Mouse (Mus musculus): ENCODE results near the gene Papss2. TPM values are rescaled to one million over a fixed set of nuclear protein-coding genes. Genes with fewer than 3 reads are reported as not detected.

Gene Papss2
- polyA plus RNA-seq (2014; fragmentation: Nextera tagmentation; extraction: Ambion mirVana), result 1.9 and 2.9 TPM in 2 replicates

GRCm38 (mm10) chr19:32595506-32596286 is at the start of gene Papss2:
TSS of gene Papss2 (plus strand) at chr19:32595790.
- H3K27me3 ChIP-seq (ENCODE audit: control insufficient read depth, insufficient read depth, low read length), result peaks cover 19% of the 10 kb centered on the region

GRCm38 (mm10) chr19:32547396-32547795 is 48.2 kb upstream of the Papss2 start:
- Histone ChIP-seq H3K4me3 (ENCODE audit: low read depth, low read length) (no peak overlapping the region), H3K9ac (ENCODE audit: low read length) (no peak overlapping the region), H3K27ac (ENCODE audit: low read depth, low read length) (no peak overlapping the region), H3K4me1 (replicated peaks; ENCODE audit: control insufficient read depth, insufficient read depth, low read length) (no peaks in the 10 kb centered on the region), H3K36me3 (ENCODE audit: control insufficient read depth, insufficient read depth, low read length) (no peaks in the 10 kb centered on the region), H3K9me3 (ENCODE audit: control insufficient read depth, low read length) (no peaks in the 10 kb centered on the region), H3K27me3 (ENCODE audit: control insufficient read depth, insufficient read depth, low read length) (no peaks in the 10 kb centered on the region), H3K4me2 (ENCODE audit: low read depth, low read length, severe bottlenecking) (no peak overlapping the region)
- WGBS, result 91% methylated on average over 3 of the region's 3 CpGs
- DNase-seq (ENCODE audit: low spot score), result no peak
- no peak for ATAC-seq (replicated peaks; ENCODE audit: low FRiP score)

More at GRCm38 (mm10) chr19:32595506-32596286, at the start of gene Papss2:
- WGBS, result under 1% methylated on average over 56 of the region's 64 CpGs
- no peaks in the 10 kb centered on the region for H3K36me3 ChIP-seq (ENCODE audit: control insufficient read depth, insufficient read depth, low read length)
- no peak within 1 kb of the TSS for H3K27ac ChIP-seq (ENCODE audit: low read depth, low read length)
- H3K9ac ChIP-seq (ENCODE audit: low read length), result peak within 1 kb of the TSS; percentile 54
- ATAC-seq (replicated peaks; ENCODE audit: low FRiP score) (peak; percentile 74), DNase-seq (ENCODE audit: low spot score) (peak; percentile 75)
- peak within 1 kb of the TSS; percentile 79 for H3K4me2 ChIP-seq (ENCODE audit: low read depth, low read length, severe bottlenecking)
- H3K9me3 ChIP-seq (ENCODE audit: control insufficient read depth, low read length), result no peaks in the 10 kb centered on the region
- H3K4me3 ChIP-seq (ENCODE audit: low read depth, low read length), result peak within 1 kb of the TSS; percentile 44
- H3K4me1 ChIP-seq (replicated peaks; ENCODE audit: control insufficient read depth, insufficient read depth, low read length), result no peaks in the 10 kb centered on the region

- Histone ChIP-seq H3K4me2 (ENCODE audit: low read depth, low read length, severe bottlenecking) (no peak overlapping the region), H3K27me3 (ENCODE audit: control insufficient read depth, insufficient read depth, low read length) (no peaks in the 10 kb centered on the region), H3K36me3 (ENCODE audit: control insufficient read depth, insufficient read depth, low read length) (no peaks in the 10 kb centered on the region), H3K9me3 (ENCODE audit: control insufficient read depth, low read length) (no peaks in the 10 kb centered on the region), H3K27ac (ENCODE audit: low read depth, low read length) (no peak overlapping the region), H3K4me3 (ENCODE audit: low read depth, low read length) (no peak overlapping the region), H3K9ac (ENCODE audit: low read length) (no peak overlapping the region), H3K4me1 (replicated peaks; ENCODE audit: control insufficient read depth, insufficient read depth, low read length) (no peaks in the 10 kb centered on the region)
- ATAC-seq (replicated peaks; ENCODE audit: low FRiP score) (no peak), DNase-seq (ENCODE audit: low spot score) (no peak)
- WGBS, result 89% methylated on average over 15 of the region's 15 CpGs
Observed at GRCm38 (mm10) chr19:32548202-32548601, 47.4 kb upstream of the Papss2 start.

GRCm38 (mm10) chr19:32550446-32550845 is 45.1 kb upstream of the Papss2 start:
- H3K27me3 ChIP-seq (ENCODE audit: control insufficient read depth, insufficient read depth, low read length), result no peaks in the 10 kb centered on the region
- DNase-seq (ENCODE audit: low spot score) (no peak), ATAC-seq (replicated peaks; ENCODE audit: low FRiP score) (no peak)
- H3K27ac ChIP-seq (ENCODE audit: low read depth, low read length), result no peak overlapping the region
- H3K4me2 ChIP-seq (ENCODE audit: low read depth, low read length, severe bottlenecking), result no peak overlapping the region
- no peaks in the 10 kb centered on the region for H3K9me3 ChIP-seq (ENCODE audit: control insufficient read depth, low read length)
- no peaks in the 10 kb centered on the region for H3K36me3 ChIP-seq (ENCODE audit: control insufficient read depth, insufficient read depth, low read length)
- no peak overlapping the region for H3K4me3 ChIP-seq (ENCODE audit: low read depth, low read length)
- H3K9ac ChIP-seq (ENCODE audit: low read length), result no peak overlapping the region
- 83% methylated on average over 5 of the region's 5 CpGs for WGBS
- peaks cover 2% of the 10 kb centered on the region; the same call in 1 of the 2 replicates for H3K4me1 ChIP-seq (replicated peaks; ENCODE audit: control insufficient read depth, insufficient read depth, low read length)

GRCm38 (mm10) chr19:32551442-32551841 is 44.1 kb upstream of the Papss2 start:
- ATAC-seq (replicated peaks; ENCODE audit: low FRiP score), result no peak
- 82% methylated on average over 3 of the region's 3 CpGs for WGBS
- no peak overlapping the region for H3K9ac ChIP-seq (ENCODE audit: low read length)
- no peak for DNase-seq (ENCODE audit: low spot score)
- no peak overlapping the region for H3K27ac ChIP-seq (ENCODE audit: low read depth, low read length)
- H3K4me1 ChIP-seq (replicated peaks; ENCODE audit: control insufficient read depth, insufficient read depth, low read length), result peaks cover 2% of the 10 kb centered on the region; the same call in 1 of the 2 replicates
- H3K9me3 ChIP-seq (ENCODE audit: control insufficient read depth, low read length), result no peaks in the 10 kb centered on the region
- no peaks in the 10 kb centered on the region for H3K27me3 ChIP-seq (ENCODE audit: control insufficient read depth, insufficient read depth, low read length)
- H3K36me3 ChIP-seq (ENCODE audit: control insufficient read depth, insufficient read depth, low read length), result no peaks in the 10 kb centered on the region
- no peak overlapping the region for H3K4me3 ChIP-seq (ENCODE audit: low read depth, low read length)
- no peak overlapping the region for H3K4me2 ChIP-seq (ENCODE audit: low read depth, low read length, severe bottlenecking)

GRCm38 (mm10) chr19:32552106-32552505 is 43.5 kb upstream of the Papss2 start:
- Histone ChIP-seq H3K4me1 (replicated peaks; ENCODE audit: control insufficient read depth, insufficient read depth, low read length) (peaks cover 2% of the 10 kb centered on the region; the same call in 1 of the 2 replicates), H3K27me3 (ENCODE audit: control insufficient read depth, insufficient read depth, low read length) (no peaks in the 10 kb centered on the region), H3K27ac (ENCODE audit: low read depth, low read length) (no peak overlapping the region), H3K9ac (ENCODE audit: low read length) (no peak overlapping the region), H3K4me3 (ENCODE audit: low read depth, low read length) (no peak overlapping the region), H3K9me3 (ENCODE audit: control insufficient read depth, low read length) (no peaks in the 10 kb centered on the region), H3K36me3 (ENCODE audit: control insufficient read depth, insufficient read depth, low read length) (no peaks in the 10 kb centered on the region), H3K4me2 (ENCODE audit: low read depth, low read length, severe bottlenecking) (no peak overlapping the region)
- ATAC-seq (replicated peaks; ENCODE audit: low FRiP score) (no peak), DNase-seq (ENCODE audit: low spot score) (no peak)
- WGBS, result 72% methylated on average over 1 of the region's 1 CpGs

- Histone ChIP-seq H3K4me3 (ENCODE audit: low read depth, low read length) (no peak overlapping the region), H3K36me3 (ENCODE audit: control insufficient read depth, insufficient read depth, low read length) (no peaks in the 10 kb centered on the region), H3K27me3 (ENCODE audit: control insufficient read depth, insufficient read depth, low read length) (no peaks in the 10 kb centered on the region), H3K9ac (ENCODE audit: low read length) (no peak overlapping the region), H3K27ac (ENCODE audit: low read depth, low read length) (no peak overlapping the region), H3K4me2 (ENCODE audit: low read depth, low read length, severe bottlenecking) (no peak overlapping the region), H3K4me1 (replicated peaks; ENCODE audit: control insufficient read depth, insufficient read depth, low read length) (peaks cover 2% of the 10 kb centered on the region; the same call in 1 of the 2 replicates), H3K9me3 (ENCODE audit: control insufficient read depth, low read length) (no peaks in the 10 kb centered on the region)
- ATAC-seq (replicated peaks; ENCODE audit: low FRiP score) (no peak), DNase-seq (ENCODE audit: low spot score) (no peak)
- WGBS, result 73% methylated on average over 3 of the region's 3 CpGs
Observed at GRCm38 (mm10) chr19:32553310-32553709, 42.3 kb upstream of the Papss2 start.

GRCm38 (mm10) chr19:32555257-32555656 is 40.3 kb upstream of the Papss2 start:
- Histone ChIP-seq H3K9me3 (ENCODE audit: control insufficient read depth, low read length) (no peaks in the 10 kb centered on the region), H3K27ac (ENCODE audit: low read depth, low read length) (no peak overlapping the region), H3K27me3 (ENCODE audit: control insufficient read depth, insufficient read depth, low read length) (no peaks in the 10 kb centered on the region), H3K9ac (ENCODE audit: low read length) (no peak overlapping the region), H3K4me2 (ENCODE audit: low read depth, low read length, severe bottlenecking) (no peak overlapping the region), H3K4me1 (replicated peaks; ENCODE audit: control insufficient read depth, insufficient read depth, low read length) (peaks cover 2% of the 10 kb centered on the region; the same call in 1 of the 2 replicates), H3K36me3 (ENCODE audit: control insufficient read depth, insufficient read depth, low read length) (no peaks in the 10 kb centered on the region), H3K4me3 (ENCODE audit: low read depth, low read length) (no peak overlapping the region)
- 24% methylated on average over 3 of the region's 3 CpGs for WGBS
- ATAC-seq (replicated peaks; ENCODE audit: low FRiP score) (no peak), DNase-seq (ENCODE audit: low spot score) (no peak)

GRCm38 (mm10) chr19:32567025-32567424 is 28.6 kb upstream of the Papss2 start:
- WGBS, result 88% methylated on average over 8 of the region's 8 CpGs

More at GRCm38 (mm10) chr19:32567025-32567424, 28.6 kb upstream of the Papss2 start:
- H3K4me2 ChIP-seq (ENCODE audit: low read depth, low read length, severe bottlenecking), result no peak overlapping the region
- no peaks in the 10 kb centered on the region for H3K9me3 ChIP-seq (ENCODE audit: control insufficient read depth, low read length)
- H3K4me3 ChIP-seq (ENCODE audit: low read depth, low read length), result no peak overlapping the region
- no peak overlapping the region for H3K27ac ChIP-seq (ENCODE audit: low read depth, low read length)
- H3K36me3 ChIP-seq (ENCODE audit: control insufficient read depth, insufficient read depth, low read length), result no peaks in the 10 kb centered on the region
- H3K9ac ChIP-seq (ENCODE audit: low read length), result no peak overlapping the region
- no peaks in the 10 kb centered on the region for H3K27me3 ChIP-seq (ENCODE audit: control insufficient read depth, insufficient read depth, low read length)
- H3K4me1 ChIP-seq (replicated peaks; ENCODE audit: control insufficient read depth, insufficient read depth, low read length), result no peaks in the 10 kb centered on the region
- ATAC-seq (replicated peaks; ENCODE audit: low FRiP score) (no peak), DNase-seq (ENCODE audit: low spot score) (no peak)

Measured in forebrain, embryonic 11.5 days (tissue).